Mouse (Mus musculus) fibroblast of lung, adult 2 months (primary cell): ENCODE measurements around the gene Ccdc186.
"Not testable (repeated sequence)": the region's sequence is repeated elsewhere in the genome, so short reads cannot be mapped to it uniquely, and the experiment has no call there.

Experiments
- DNase-seq: peaks from one replicate; pipeline ENCODE4 v3.0.0-alpha.2; 2011; ENCODE audit warnings: low read depth

The Ccdc186 gene

GRCm38 (mm10) chr19:56756412-56756811, 65.6 kb downstream of the Ccdc186 start:
- no peak for DNase-seq

GRCm38 (mm10) chr19:56754456-56754855, 67.5 kb downstream of the Ccdc186 start:
- DNase-seq = not testable (repeated sequence)

GRCm38 (mm10) chr19:56750709-56751108, 71.3 kb downstream of the Ccdc186 start:
- no peak for DNase-seq

- DNase-seq = no peak
Measured at GRCm38 (mm10) chr19:56749343-56749742, 72.6 kb downstream of the Ccdc186 start.

GRCm38 (mm10) chr19:56747878-56748277, 74.1 kb downstream of the Ccdc186 start:
- no peak for DNase-seq

- DNase-seq = no peak
Measured at GRCm38 (mm10) chr19:56746618-56747017, 75.4 kb downstream of the Ccdc186 start.

GRCm38 (mm10) chr19:56745528-56745927, 76.5 kb downstream of the Ccdc186 start:
- DNase-seq = no peak

- no peak for DNase-seq
Measured at GRCm38 (mm10) chr19:56745061-56745460, 76.9 kb downstream of the Ccdc186 start.
